Mouse (Mus musculus) embryonic fibroblast, embryonic 13.5 days (primary cell): ENCODE data around the gene Zbtb38.

Experiments used
- CTCF ChIP-seq: IDR thresholded peaks from 2 replicates; pipeline ENCODE4 v1.5.1; 2011; ENCODE audit warnings: mild to moderate bottlenecking, control low read depth, low read length, moderate library complexity, borderline replicate concordance; ENCODE audit not compliant: insufficient read depth
- POLR2A ChIP-seq: IDR thresholded peaks from 2 replicates; pipeline ENCODE4 v1.6.1; 2011; ENCODE audit warnings: low read depth, mild to moderate bottlenecking, control low read depth, low read length, moderate library complexity

DNA sequence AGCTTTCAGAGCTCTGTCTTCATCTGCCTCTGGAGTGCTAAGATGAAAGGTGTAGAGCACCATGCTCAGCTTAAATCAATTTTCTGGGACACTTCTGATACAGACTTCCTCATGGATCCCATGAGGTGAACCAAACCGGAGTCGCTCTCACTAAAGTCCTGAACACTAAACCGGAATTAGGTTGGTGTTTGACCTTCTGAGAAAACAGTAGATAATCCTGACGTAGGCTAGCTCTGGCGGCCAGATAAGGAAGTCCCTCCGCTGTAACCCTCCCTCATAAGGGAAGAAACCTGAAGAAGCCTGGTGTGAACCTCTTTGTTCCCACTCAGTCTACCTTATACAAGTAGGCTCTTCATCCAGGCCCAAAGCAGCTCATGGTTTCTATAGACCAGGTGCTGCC lies 29.0 kb downstream of the Zbtb38 start:
- TF ChIP-seq POLR2A, result no peak
- TF ChIP-seq CTCF, result no peak
